Mouse (Mus musculus) liver, embryonic 16.5 days (tissue): ENCODE measurements at regions not wholly inside any gene's neighbourhood (a gene's known extent, or its start where the extent isn't known, plus 50 kb on each side); places are given as distances from the start of the nearest gene placed in this dataset.

ENCODE experiments used
- ATAC-seq: fragments of 200-750 bp; cut with Nextera tagmentation; 2 replicates; pipeline ENCODE4 v1.8.0; 2017; ENCODE audit warnings: low read depth, mild to moderate bottlenecking, moderate number of reproducible peaks, moderate library complexity
- H3K27ac ChIP-seq: fragments of 300-500 bp; sonication (generic); 2 replicates; pipeline ENCODE4 v1.5.1; 2014; ENCODE audit warnings: mild to moderate bottlenecking, low read length
- H3K27me3 ChIP-seq: fragments of 300-500 bp; sonication (generic); 2 replicates; pipeline ENCODE4 v1.6.1; 2014; ENCODE audit warnings: low read depth, low read length, mixed read lengths; ENCODE audit not compliant: control insufficient read depth, insufficient read depth
- H3K36me3 ChIP-seq: fragments of 300-500 bp; sonication (generic); 2 replicates; pipeline ENCODE4 v1.6.1; 2014; ENCODE audit warnings: mild to moderate bottlenecking; ENCODE audit not compliant: control insufficient read depth, insufficient read depth
- H3K4me1 ChIP-seq: fragments of 300-500 bp; sonication (generic); 2 replicates; pipeline ENCODE4 v1.6.1; 2014; ENCODE audit warnings: low read depth, low read length, mixed read lengths; ENCODE audit not compliant: control insufficient read depth
- H3K4me2 ChIP-seq: fragments of 300-500 bp; sonication (generic); 2 replicates; pipeline ENCODE4 v1.6.1; 2014; ENCODE audit warnings: low read depth, low read length, mixed read lengths
- H3K4me3 ChIP-seq: fragments of 300-500 bp; sonication (generic); 2 replicates; pipeline ENCODE4 v1.5.1; 2014; ENCODE audit warnings: low read depth, mild to moderate bottlenecking, low read length
- H3K9ac ChIP-seq: fragments of 300-500 bp; sonication (generic); 2 replicates; pipeline ENCODE4 v1.6.1; 2014; ENCODE audit warnings: low read depth, low read length
- H3K9me3 ChIP-seq: fragments of 300-500 bp; sonication (generic); replicated peaks from 2 replicates; pipeline ENCODE4 v1.6.1; 2016; ENCODE audit warnings: low read length; ENCODE audit not compliant: control insufficient read depth
- WGBS: fragments of 180-500 bp; shearing (Covaris S2); extraction: QIAGEN DNeasy Blood & Tissue Kit; methylation state at CpG from one replicate; pipeline ENCODE4 v1.1.7; 2014; ENCODE audit not compliant: insufficient replicate concordance; 5-methylcytosine and 5-hydroxymethylcytosine counted together

GRCm38 (mm10) chr4:140433744-140434542, 187.4 kb upstream of the Igsf21 start:
- WGBS: 56% methylated on average over 11 of the region's 11 CpGs
- no peak for ATAC-seq
- Histone ChIP-seq H3K27ac (no peak overlapping the region), H3K4me2 (no peak overlapping the region), H3K4me3 (no peak overlapping the region), H3K27me3 (no peaks in the 10 kb centered on the region), H3K9ac (no peak overlapping the region), H3K4me1 (no peaks in the 10 kb centered on the region), H3K36me3 (no peaks in the 10 kb centered on the region), H3K9me3 (no peaks in the 10 kb centered on the region)

GRCm38 (mm10) chr4:140432101-140432500, 185.5 kb upstream of the Igsf21 start:
- no peak for ATAC-seq
- 64% methylated on average over 7 of the region's 7 CpGs for WGBS
- no peaks in the 10 kb centered on the region for H3K36me3 ChIP-seq

GRCm38 (mm10) chr4:140427039-140427438, 180.5 kb upstream of the Igsf21 start:
- H3K27ac ChIP-seq: no peak overlapping the region
- H3K9me3 ChIP-seq: no peaks in the 10 kb centered on the region; the same call in 1 of the 2 replicates
- no peak overlapping the region for H3K4me2 ChIP-seq
- no peak overlapping the region for H3K4me3 ChIP-seq
- no peak overlapping the region for H3K9ac ChIP-seq
- no peaks in the 10 kb centered on the region for H3K4me1 ChIP-seq
- H3K27me3 ChIP-seq: no peaks in the 10 kb centered on the region
- 66% methylated on average over 3 of the region's 3 CpGs for WGBS
- ATAC-seq: no peak
- H3K36me3 ChIP-seq: no peaks in the 10 kb centered on the region

More at GRCm38 (mm10) chr4:140432101-140432500, 185.5 kb upstream of the Igsf21 start:
- H3K4me2 ChIP-seq: no peak overlapping the region
- H3K27me3 ChIP-seq: no peaks in the 10 kb centered on the region
- H3K9ac ChIP-seq: no peak overlapping the region
- no peak overlapping the region for H3K27ac ChIP-seq
- no peak overlapping the region for H3K4me3 ChIP-seq
- no peaks in the 10 kb centered on the region for H3K9me3 ChIP-seq
- no peaks in the 10 kb centered on the region for H3K4me1 ChIP-seq

- H3K9me3 ChIP-seq: no peaks in the 10 kb centered on the region; the same call in 1 of the 2 replicates
- no peak for ATAC-seq
- no peak overlapping the region for H3K4me3 ChIP-seq
- H3K27me3 ChIP-seq: no peaks in the 10 kb centered on the region
- no peak overlapping the region for H3K4me2 ChIP-seq
- 79% methylated on average over 10 of the region's 10 CpGs for WGBS
- H3K4me1 ChIP-seq: no peaks in the 10 kb centered on the region; the same call in 1 of the 2 replicates
- no peak overlapping the region for H3K9ac ChIP-seq
- H3K36me3 ChIP-seq: no peaks in the 10 kb centered on the region
- H3K27ac ChIP-seq: no peak overlapping the region
Observed at GRCm38 (mm10) chr4:140423791-140424190, 177.2 kb upstream of the Igsf21 start.

GRCm38 (mm10) chr4:140421926-140422585, 175.5 kb upstream of the Igsf21 start:
- no peaks in the 10 kb centered on the region for H3K27me3 ChIP-seq
- no peak overlapping the region for H3K9ac ChIP-seq
- 34% methylated on average over 7 of the region's 7 CpGs for WGBS
- H3K4me1 ChIP-seq: no peaks in the 10 kb centered on the region; the same call in 1 of the 2 replicates
- peak; percentile 70 for ATAC-seq
- no peak overlapping the region for H3K4me2 ChIP-seq
- H3K4me3 ChIP-seq: no peak overlapping the region
- no peaks in the 10 kb centered on the region for H3K36me3 ChIP-seq
- H3K9me3 ChIP-seq: no peaks in the 10 kb centered on the region; the same call in 1 of the 2 replicates
- H3K27ac ChIP-seq: no peak overlapping the region

- no peaks in the 10 kb centered on the region for H3K36me3 ChIP-seq
- no peaks in the 10 kb centered on the region; the same call in 1 of the 2 replicates for H3K9me3 ChIP-seq
- H3K27me3 ChIP-seq: no peaks in the 10 kb centered on the region
- no peak for ATAC-seq
- no peak overlapping the region for H3K4me2 ChIP-seq
- H3K27ac ChIP-seq: no peak overlapping the region
- no peak overlapping the region for H3K9ac ChIP-seq
- H3K4me3 ChIP-seq: no peak overlapping the region
- 45% methylated on average over 15 of the region's 15 CpGs for WGBS
- H3K4me1 ChIP-seq: no peaks in the 10 kb centered on the region; the same call in 1 of the 2 replicates
Observed at GRCm38 (mm10) chr4:140419720-140420412, 173.3 kb upstream of the Igsf21 start.

- no peak overlapping the region for H3K4me2 ChIP-seq
- no peak for ATAC-seq
- 72% methylated on average over 17 of the region's 17 CpGs for WGBS
Observed at GRCm38 (mm10) chr4:140412312-140412930, 165.8 kb upstream of the Igsf21 start.

GRCm38 (mm10) chr4:140408446-140408845, 161.9 kb upstream of the Igsf21 start:
- 66% methylated on average over 5 of the region's 5 CpGs for WGBS
- no peak overlapping the region for H3K4me3 ChIP-seq
- no peak overlapping the region for H3K27ac ChIP-seq
- no peaks in the 10 kb centered on the region for H3K4me1 ChIP-seq
- H3K9me3 ChIP-seq: no peaks in the 10 kb centered on the region
- H3K9ac ChIP-seq: no peak overlapping the region
- no peaks in the 10 kb centered on the region for H3K36me3 ChIP-seq
- no peak for ATAC-seq
- no peak overlapping the region for H3K4me2 ChIP-seq
- H3K27me3 ChIP-seq: no peaks in the 10 kb centered on the region

More at GRCm38 (mm10) chr4:140412312-140412930, 165.8 kb upstream of the Igsf21 start:
- no peak overlapping the region for H3K9ac ChIP-seq
- H3K27me3 ChIP-seq: no peaks in the 10 kb centered on the region
- no peaks in the 10 kb centered on the region for H3K9me3 ChIP-seq
- H3K36me3 ChIP-seq: no peaks in the 10 kb centered on the region
- H3K4me1 ChIP-seq: no peaks in the 10 kb centered on the region
- H3K4me3 ChIP-seq: no peak overlapping the region
- H3K27ac ChIP-seq: no peak overlapping the region
